Mouse (Mus musculus) thymus, adult 18-20 months (tissue): ENCODE results near the gene Astn2.

ENCODE experiments used
- DNase-seq, 2 experiments: peaks; one replicate each; pipeline ENCODE4 v3.0.0; 2022; ENCODE audit warnings: mixed read lengths in 2 of 2

Gene Astn2

DNA sequence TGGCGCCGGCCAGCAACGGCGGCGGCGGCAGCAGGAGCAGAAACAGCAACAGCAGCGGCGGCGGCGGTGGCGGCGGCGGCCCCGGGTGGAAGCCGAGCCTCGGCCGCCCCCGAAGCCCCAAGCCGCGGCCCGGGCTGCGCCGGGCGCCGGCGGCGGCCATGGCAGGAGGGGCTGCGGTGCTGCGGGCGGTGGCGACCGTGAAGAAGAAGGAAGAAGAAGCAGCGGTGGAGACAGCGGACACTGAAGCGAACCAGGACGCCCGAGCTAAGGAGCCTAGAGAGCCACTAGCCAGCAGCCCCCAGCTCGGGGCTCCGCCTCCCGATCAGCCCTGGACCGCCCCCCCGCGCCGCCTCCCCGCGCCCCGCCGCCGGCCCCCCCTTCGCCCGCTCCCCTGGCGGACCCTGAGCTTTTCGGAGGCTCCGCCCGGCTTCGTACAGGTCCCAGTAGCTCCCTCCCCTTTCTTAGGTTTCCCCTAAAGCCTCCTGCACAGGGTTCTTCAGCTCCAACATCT lies at the start of gene Astn2:
Gene Astn2 (minus strand): TSS at position 411 of the 511 bp plus-strand sequence.
- DNase-seq: no peak

DNA sequence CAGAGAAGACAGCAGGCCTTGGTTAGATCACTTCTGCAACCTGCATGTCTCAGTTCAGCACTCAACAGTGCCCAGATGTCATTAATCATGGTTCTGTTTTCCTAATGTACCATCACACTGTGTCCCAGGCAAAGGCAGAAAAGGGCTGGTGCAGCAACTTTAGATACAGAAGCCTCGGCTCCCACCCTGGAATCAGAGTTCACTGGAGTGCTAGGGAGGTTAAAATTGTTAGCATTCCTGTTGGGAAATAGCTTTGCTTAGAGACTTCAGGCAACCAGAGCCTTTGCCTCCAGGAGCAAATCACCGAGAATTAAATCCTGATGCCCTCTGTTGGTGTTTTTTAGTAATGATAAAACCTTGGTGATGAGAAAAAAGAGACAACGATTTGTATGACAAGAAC lies 45.7 kb upstream of the Astn2 start:
- DNase-seq: no peak

DNA sequence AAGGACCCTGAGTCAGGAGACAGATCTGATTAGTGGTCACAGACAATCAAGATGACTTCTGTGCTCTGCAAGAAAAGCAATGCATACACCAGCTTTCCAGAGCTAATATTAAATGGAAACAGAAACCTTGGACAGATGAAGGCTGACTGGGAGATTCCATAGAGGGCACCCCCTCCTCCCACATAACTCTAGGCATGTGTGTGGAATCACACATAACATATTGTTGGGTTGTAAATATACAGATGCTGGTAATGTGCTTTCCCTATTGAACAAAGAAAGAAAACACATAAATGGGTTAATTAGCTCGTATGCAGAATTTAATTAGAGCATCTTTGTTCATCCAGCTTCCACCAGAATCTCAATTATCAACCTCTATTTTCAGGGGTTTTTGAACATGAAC lies 26.8 kb upstream of the Astn2 start:
- DNase-seq: no peak

DNA sequence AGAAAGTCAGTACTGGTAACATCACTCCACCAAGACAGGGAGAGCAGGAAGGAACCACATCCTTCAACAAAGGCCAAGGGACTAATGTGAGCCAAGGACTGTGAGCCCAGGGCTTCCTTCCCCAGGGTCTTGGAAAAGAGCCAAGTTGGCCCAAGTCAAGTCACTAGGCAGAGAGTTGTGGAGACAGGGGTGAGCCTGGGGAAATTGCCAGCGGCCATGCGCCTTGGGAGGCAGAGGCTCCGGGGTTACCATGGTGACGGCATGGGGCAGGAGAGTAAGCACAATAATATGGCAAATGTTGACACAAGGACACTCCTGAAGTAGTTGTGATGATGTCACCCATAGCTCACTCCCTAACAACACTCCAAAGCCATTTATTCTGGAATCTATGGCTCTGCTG lies 21.4 kb upstream of the Astn2 start:
- no peak for DNase-seq

DNA sequence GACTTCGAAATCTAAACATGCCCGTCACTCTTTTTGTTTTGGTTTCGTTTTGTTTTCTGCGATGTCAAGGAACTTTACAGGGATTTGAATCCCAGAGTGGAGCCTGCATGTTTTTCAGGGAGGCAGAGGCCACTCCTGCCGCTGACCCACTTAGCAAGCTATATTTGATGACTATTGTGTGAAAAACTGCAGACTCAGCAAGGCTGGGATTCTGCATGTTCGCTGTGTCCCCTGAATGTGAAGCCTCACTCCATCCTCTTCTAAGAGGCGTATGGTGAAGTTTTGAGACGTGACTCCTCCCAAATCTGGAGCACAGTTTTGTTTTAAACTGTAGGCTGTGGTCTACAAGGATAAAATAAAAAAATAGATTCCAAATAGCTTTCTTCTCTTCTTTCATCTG lies 10.4 kb upstream of the Astn2 start:
- no peak for DNase-seq

DNA sequence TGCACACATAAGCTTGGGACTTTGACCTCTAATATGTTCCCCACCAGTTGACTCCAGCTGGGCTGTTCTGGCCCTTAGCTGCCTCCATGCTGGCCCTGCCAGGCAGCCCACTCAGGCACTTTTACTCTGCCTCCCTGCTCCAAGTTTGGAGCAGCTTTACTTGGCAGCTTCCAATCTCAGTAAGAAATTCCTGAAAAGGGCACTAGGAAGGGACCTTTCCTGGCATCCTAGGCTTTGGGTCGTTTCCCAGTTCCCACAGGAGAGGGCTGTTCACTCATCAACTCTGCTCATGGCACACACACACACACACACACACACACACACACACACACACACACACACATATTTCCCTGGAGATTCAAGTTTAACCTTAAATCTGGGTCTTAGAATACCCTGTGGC lies 675 bp upstream of the Astn2 start:
- no peak for DNase-seq

DNA sequence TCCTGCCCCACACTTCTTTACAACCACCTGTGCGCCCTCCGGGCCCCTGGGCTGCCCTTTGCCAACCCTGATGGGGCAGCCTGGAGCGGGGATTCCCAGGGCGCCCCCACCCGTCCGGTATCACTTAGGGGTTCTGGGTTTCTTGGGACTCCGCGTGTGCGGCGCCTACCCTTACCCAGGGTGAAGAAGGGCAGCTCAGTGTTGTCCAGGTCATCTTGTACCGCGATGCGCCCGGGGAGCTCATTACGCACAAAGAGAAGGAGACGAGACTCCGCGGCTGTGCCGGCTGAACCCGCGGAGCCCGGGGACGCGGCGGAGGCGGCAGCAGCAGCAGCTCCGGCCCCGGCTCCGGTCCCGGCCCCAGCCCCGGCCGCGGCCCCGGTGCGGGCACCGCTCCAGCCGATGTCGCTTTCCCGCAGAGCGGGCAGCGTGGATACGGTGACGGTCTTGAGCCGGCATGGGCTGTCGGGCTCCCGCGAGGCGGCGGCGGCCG lies 657 bp downstream of the Astn2 start:
- no peak for DNase-seq

DNA sequence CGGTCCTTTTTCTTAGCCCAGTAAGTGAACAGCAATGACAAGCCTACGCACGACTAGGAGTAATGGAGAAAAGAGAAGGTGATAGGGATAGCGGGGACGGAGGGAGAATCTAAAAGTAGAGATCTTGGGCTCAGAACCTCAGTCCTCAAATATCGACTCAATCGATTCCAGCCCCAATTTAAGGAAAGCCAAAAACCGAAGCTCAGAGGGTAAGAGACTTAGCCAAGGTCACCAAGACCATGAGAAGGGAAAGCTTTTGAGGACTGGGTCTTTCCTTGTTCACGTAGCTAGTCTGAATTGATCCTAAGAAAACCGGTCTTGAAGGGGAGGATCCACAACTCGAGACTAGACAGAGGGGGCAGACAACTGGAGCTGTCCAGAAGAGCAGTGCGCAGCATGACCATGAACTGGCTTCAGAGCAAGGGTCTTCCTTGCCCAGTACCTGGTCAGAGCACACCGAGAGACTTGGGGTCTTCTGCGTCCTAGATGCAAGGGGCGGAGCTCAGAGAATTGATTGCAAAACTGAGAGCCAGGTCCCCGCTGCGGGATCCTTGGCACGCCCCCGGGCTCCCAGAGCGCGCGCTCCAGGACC lies 1.2 kb downstream of the Astn2 start:
- DNase-seq: no peak

DNA sequence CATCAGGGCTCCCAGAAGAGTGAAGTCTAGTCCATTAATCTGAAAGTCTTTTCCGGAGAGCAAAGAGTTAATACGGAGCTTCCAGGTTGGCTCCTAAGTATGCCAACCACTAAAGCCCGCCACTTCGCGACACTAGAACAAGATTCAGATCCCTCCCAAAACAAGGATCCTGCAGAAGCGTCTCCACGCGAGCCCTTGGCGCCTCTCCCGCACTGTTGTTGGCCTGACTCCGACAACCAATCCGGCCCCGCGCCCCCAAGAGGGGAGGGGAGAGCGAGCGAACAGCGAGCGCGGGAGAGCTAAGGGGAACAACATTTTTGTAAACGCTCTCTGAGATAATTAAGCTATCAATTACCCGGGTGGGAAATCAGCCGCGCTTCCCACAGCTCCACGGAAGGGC lies 1.8 kb downstream of the Astn2 start:
- no peak for DNase-seq

DNA sequence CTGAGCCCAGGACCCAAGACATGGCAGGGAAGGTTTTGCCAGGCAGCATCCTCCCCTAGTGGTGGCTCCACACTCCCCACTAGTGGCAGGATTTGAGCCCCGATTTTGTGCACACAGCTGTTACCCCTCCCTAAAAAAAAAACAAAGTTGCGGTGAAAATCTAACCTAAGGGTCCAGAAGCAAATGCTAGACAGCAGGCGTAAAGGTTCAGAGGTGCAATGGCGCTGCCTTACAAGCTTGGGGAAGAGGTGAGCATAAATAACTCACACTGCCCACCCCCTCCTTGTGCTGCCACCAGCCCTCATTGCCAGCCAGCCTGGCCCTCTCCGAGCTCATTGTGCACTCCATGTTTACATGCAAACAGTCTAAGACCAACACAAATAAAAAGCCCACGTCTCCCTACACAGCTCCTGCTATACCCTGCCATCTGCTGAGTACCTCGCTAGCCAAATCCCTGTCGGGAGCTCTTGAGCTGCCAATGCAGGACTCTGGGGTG lies 3.2 kb downstream of the Astn2 start:
- no peak for DNase-seq

DNA sequence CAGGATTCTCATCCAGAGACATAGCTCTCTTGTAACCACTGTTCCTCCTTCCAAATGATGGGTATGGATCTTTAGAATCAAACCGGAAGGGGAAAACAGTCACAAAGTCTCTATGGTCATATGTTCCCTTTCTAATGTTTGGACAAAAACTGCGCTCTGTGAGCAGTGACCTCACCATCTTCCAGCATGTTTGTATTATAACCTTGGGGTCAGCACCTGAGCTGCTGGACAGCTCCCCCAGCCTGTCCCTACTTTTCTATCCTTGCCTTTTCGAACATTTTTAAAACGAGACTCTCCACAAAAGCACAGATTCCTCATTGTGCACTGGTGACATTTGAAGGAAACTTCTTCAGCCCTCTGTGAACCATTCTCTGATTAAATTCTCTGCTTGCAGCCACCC lies 5.3 kb downstream of the Astn2 start:
- no peak for DNase-seq

DNA sequence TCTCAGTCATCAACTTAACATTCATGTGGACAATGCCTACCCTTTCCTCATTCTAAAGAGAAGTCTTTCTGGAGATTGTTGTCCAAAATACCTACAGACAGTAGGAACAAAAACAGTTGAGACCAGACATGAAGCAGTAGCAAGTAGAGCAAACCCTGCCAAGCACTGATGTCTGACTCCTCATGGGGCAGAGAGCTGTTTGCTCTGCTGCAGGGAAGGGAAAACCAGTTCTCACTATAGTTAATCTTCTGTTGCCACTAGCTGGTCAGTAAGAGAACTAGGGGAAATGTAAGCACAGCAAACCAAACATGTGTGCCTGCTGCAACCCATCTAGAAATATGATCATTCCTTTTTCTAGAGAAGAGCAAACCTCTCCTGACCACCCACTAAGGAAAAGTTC lies 7.2 kb downstream of the Astn2 start:
- no peak for DNase-seq

DNA sequence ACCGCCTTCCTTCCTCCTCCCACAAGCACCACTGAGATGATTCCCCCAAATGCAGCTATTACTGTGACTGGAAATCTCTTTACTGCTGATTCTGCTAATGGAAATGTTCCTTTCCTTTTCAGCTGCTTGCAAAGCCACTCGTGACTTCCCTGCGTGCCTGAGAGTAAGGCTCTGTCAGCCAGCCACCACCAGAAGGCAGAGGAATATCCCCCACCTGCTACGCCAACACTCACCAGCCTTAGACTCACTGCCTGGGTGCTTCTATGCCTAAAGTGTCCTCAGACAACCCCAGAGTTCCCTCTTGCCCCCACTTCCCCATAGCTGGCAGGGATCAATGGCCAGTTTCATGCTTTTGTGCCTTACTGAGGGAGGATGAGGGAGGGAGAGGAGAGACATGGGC lies 11.1 kb downstream of the Astn2 start:
- no peak for DNase-seq

DNA sequence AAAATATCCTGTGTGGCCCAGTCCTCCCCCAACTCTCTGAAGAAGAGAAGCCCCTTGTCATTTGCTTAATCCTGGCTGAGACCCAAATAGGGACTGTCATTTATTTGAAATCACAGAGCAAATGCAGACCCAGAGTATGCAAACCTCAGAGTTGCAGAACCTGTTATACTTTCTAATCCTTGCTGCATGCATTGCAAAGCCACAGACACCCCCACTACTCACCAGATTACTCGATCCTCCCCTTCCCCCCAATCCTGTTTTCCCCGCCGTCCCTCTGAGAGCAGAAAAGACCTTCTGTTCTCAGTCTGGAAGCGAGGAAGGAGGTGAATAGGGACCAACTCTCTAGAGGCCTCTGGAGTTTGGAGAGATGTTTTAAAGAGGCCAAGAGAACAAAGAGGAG lies 13.9 kb downstream of the Astn2 start:
- DNase-seq: no peak

DNA sequence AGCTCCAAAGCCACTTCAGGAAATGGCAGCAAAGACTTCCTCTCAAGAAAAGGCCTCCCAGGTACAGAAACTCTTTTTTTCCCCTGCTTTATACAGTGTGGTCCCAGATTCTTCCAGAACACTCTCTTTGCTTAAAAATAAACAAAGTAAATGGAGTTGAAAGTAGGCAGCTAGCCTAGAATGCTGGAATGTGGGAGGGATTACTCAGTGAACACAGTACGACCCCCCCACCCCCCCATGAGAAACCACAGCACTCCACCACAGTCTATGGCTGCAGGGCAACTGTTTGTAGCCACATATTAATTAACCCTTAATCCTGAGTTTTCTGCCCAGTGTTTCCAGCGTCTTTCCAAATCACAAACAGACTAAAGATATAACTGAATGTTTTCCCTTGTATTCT lies 25.8 kb downstream of the Astn2 start:
- DNase-seq: no peak

DNA sequence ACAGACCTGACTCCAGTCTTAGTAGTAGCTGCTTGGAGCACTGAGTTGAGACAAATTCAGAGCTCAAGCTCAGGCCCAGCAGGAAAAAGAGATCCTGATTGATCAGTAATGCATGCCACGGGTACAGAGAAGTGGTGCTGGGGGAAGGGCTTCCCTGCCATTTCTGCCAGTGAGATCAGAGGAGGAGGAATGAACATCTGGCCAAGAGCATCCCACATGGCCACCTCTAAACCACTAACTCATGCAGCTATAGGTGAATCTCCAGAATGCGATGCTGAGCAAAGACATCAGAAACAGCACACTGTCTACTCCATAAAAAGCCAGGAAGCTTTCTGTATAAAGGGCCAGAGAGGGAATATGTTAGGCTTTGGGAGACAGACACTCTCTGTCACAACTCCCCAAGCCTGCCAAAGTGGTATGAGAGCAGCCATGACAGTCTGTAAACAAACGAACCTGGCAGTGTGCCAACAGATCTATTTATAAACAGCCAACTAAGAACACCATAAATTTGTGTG lies 33.8 kb downstream of the Astn2 start:
- no peak for DNase-seq

DNA sequence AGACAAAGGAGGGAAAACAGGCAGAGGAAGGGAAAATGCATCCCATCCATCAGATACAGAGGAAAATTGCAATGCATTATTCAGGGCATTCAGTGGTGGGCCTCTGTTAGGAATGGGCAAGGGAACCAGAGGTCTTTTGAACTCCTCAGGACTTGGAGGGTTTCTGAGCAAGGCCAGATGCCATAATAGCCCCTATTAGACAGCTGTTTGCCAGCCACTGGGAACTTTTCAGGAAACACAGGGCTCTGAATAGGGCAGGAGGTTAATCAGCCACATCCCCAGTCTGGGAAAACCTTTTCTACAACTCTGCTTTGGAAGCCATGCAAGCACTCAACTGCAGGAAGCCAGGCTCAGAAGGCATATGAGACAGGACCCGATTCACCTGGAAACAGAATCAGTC lies 38.9 kb downstream of the Astn2 start:
- no peak for DNase-seq

DNA sequence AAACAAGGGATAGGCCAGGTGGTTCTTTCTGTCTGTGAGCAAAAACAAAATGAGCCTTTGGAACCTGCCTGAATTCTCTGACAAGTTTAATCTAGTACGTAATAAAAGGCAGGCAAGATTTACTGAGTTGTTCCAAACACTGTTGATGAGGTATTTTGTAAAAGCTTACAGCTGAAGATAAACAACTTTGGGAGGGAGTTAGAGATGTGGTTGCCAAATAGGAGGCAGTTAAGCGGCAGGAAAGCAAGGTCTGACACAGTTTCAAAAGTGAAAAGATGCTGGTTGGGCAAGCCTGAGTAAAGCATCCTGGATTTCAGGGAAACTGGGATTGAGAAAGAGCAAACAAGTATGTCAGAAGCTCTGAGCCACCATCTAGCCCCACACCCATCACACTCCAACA lies 59.8 kb downstream of the Astn2 start:
- no peak for DNase-seq

DNA sequence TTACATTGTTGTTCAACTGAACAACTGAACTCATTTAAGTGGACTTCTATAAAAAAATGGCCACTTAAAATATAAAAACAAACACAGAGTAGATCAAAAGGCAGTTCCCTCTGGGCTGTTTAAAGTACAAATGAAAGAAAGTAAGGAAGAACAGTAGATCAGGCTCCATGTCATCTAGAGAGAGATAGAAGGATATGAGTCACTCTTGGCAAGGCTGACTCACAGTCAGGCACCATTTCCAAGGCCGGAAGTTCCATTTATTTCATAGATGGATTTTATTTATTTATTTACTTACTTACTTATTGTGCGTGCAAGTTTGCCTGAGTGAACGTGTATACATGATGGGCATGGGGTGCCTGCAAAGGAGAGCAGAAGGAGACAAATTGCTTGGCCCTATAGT lies 67.0 kb downstream of the Astn2 start:
- DNase-seq: no peak

DNA sequence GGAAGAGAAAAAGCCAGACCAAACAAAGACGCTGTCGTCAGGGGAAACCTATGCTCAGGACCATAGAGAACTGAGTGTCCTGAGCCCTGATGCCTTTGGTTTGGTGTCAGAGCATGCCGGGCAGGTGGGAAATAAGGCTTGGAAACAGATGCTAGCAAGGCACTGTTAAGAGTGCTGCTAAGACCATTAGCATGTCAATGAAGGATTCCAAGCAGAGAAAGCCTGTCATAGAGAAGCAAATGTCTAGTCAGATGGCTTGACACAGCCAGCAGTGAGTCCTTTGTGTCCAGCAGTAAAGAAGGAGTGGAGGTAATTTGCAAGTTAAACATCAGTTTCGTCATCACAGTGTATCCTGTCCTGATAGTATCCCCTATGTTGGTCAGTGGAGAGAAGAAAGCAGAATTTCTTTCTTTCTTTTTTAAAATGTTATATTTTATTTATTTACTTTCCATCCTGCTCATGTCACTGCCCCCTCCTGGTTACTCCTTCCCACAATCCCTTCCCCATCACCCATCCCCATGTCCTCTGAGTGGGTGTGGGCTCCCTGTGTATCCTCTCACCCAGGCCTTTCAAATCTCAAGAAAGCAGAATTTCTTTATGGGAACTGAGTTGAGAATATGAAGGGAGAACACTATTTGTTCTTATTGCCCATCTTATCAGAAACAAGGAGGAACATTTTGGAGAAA lies 73.7 kb downstream of the Astn2 start:
- no peak for DNase-seq

DNA sequence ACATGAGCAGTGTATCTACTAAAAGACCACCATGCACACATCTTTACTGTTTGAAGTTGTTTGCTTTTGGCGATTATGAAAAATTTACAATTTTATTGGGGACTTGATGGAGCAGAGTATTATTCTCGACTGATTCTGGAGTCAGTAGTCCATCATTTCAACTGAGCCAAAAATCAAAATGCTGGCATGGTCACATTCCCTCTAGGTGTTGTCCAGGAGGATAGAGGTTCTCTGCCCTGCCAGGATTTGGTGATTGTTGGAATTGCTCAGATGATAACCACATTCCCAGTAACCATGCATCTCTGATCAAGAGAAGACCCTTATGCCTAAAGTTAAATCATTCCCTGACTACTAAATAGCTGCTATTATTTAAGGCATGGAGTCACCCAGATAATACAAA lies 83.4 kb downstream of the Astn2 start:
- DNase-seq: no peak

DNA sequence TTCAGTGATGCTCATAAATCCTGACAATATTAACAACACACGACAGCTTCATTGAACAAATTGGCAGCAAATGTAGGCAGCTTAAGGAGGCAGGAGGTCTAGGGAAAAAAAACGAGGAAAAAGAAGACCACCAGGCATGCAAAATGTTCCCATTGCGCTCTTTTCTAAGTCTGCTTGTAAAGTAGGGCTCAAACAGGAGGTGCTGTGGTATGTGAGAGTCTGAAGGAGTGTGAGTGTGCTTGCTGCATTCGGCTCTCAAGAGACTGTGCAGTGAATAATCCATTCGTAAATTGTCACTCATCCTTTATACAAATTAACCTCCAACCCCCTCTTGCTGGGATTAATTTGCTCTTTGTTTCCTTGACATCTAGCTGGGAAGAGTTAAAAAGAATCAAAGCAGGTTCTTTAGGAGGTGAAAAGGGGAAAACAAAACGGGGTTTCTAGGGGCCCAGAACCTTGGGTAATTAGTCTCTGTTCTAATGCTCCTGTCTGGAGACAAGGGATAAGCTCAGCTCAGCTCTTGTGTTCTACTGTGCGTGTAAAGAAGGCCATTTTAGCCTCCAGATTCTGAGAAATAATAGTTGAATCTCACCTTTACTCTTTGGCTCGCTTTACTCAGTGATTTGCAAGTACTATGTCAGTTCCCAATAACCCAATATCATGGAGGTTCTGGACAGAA lies 89.5 kb downstream of the Astn2 start:
- DNase-seq: no peak

DNA sequence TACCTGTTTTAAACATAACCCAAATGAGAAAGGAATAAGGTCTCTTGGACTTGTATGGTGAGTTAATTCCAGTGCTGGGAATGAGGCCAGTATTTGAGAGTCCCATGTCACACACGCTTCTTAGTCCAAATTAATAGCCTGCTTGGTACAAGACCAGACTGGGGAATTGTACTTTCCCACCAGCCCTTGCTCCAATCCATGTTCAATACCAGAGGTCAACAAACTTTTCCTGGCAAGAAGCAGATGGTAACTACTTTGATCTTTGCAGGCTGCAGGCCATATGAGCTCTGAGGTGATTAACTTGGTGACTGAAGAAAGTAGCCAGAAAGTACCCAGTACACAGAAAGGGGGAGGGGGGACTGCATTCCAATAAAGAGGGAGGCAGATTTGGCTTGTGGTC lies 91.7 kb downstream of the Astn2 start:
- no peak for DNase-seq
